Mouse (Mus musculus) c-Kit-negative CD71-positive TER-119-positive erythroid progenitor cells, embryonic 14.5 days (primary cell): ENCODE results near the gene Fam204a.

Experiments used
- DNase-seq: peaks from one replicate; pipeline ENCODE4 v3.0.0-alpha.2; 2013; ENCODE audit warnings: low read depth, low spot score

Gene Fam204a

DNA sequence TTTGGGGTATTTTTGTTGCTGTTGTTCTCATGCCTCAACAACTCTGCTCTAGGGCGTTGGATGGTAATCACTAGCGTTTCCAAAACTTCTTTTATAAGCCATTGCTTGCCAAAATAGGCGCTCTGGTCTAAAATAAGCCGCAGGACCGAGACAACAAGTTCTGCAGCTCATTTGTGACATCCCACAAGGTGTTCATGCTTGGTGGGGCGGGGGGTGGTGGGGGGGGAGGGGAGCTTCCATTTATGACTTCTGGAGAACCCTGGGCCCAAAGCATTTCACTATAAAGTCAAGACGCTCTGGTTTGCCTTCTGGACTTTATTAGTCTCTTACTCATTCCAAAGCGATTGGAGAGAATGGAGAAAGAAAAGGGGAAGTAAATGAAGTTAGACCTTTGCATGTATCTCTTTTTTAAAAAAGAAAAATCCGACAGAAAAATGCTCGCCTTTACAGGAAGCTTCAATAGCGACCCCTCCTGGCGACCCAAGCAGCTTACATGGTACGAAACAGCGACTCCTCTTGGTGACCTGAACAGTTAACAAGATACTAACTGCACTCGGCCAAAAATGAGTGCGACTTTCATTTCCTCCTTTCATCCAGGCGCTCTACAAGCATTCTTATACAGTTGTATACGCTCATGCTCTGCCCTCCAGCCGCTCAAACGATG lies 65.8 kb downstream of the Fam204a start:
- DNase-seq, result peak; percentile 5

- DNase-seq, result no peak
Measured at GRCm38 (mm10) chr19:60159827-60160226, 66.7 kb downstream of the Fam204a start.

- no peak for DNase-seq
Measured at GRCm38 (mm10) chr19:60155266-60155665, 71.2 kb downstream of the Fam204a start.

DNA sequence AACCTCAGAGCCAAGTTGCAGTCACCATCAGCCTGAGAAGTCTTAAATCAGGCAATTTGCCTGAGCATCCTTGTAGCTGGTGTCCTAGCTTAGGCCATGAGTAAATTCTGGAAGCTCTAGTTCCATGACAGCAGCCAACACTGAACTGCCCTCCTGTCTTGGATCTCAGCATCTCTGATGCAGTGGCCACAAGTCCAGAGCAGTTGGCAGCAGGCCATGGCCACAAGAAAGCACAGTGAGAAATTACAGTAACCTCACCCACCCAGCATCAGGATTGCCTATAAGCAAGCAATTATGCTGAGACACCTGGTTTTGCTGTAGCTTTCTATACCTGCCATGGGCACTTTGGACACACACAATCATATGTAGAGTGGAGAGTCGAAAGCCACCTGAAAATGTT lies 73.4 kb downstream of the Fam204a start:
- no peak for DNase-seq

DNA sequence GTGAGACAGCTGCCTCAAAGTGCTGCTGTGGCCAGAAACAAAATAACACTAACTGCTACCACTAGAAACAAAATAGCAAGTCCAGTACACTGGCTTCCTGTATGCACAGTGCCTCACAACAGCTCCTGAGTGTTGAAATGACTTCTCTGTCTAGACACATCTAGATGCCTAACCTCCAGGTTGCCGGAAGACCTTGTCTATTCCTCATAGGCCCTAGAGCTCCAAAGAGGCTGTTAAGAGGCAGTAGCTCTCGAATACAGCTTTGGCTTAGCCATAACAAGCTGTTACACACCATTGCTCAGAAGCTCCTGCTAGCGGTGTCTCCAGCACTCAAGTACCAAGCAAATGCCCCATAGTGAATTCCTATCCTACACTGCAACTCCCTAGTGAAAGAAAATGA lies 76.4 kb downstream of the Fam204a start:
- DNase-seq, result no peak

GRCm38 (mm10) chr19:60149078-60149960 lies 77.2 kb downstream of the Fam204a start:
- no peak for DNase-seq
